Mouse (Mus musculus) stomach, embryonic 16.5 days (tissue): ENCODE results near the gene Aknad1. TPM values are rescaled to one million over a fixed set of nuclear protein-coding genes. Genes with fewer than 3 reads are reported as not detected.

ENCODE experiments used
- ATAC-seq: fragments of 200-750 bp; cut with Nextera tagmentation; 2 replicates; pipeline ENCODE4 v1.8.0; 2017; ENCODE audit warnings: moderate number of reproducible peaks, moderate TSS enrichment; ENCODE audit not compliant: insufficient read depth, low FRiP score
- H3K27ac ChIP-seq: fragments of 300-500 bp; sonication (generic); 2 replicates; pipeline ENCODE4 v1.5.1; 2014; ENCODE audit warnings: low read length
- H3K27me3 ChIP-seq: fragments of 300-500 bp; sonication (generic); 2 replicates; pipeline ENCODE4 v1.6.1; 2014; ENCODE audit warnings: low read length, control low read depth, mixed read lengths; ENCODE audit not compliant: control insufficient read depth, insufficient read depth
- H3K36me3 ChIP-seq: fragments of 300-500 bp; sonication (generic); 2 replicates; pipeline ENCODE4 v1.6.1; 2014; ENCODE audit warnings: low read length; ENCODE audit not compliant: control insufficient read depth, insufficient read depth
- H3K4me1 ChIP-seq: fragments of 300-500 bp; sonication (generic); 2 replicates; pipeline ENCODE4 v1.6.1; 2014; ENCODE audit warnings: low read length, control low read depth, mixed read lengths; ENCODE audit not compliant: control insufficient read depth, insufficient read depth
- H3K4me2 ChIP-seq: fragments of 300-500 bp; sonication (generic); 2 replicates; pipeline ENCODE4 v1.6.1; 2014; ENCODE audit warnings: low read depth, low read length, mixed read lengths
- H3K4me3 ChIP-seq: fragments of 300-500 bp; sonication (generic); replicated peaks from 2 replicates; pipeline ENCODE4 v1.5.1; 2014; ENCODE audit warnings: mild to moderate bottlenecking, low read length
- H3K9ac ChIP-seq: fragments of 300-500 bp; sonication (generic); 2 replicates; pipeline ENCODE4 v1.6.1; 2014; ENCODE audit warnings: low read length
- H3K9me3 ChIP-seq: fragments of 300-500 bp; sonication (generic); replicated peaks from 2 replicates; pipeline ENCODE4 v1.6.1; 2016; ENCODE audit warnings: low read length, control low read depth; ENCODE audit not compliant: control insufficient read depth
- WGBS: fragments of 180-500 bp; shearing (Covaris S2); extraction: QIAGEN DNeasy Blood & Tissue Kit; methylation state at CpG from one replicate; pipeline ENCODE4 v1.1.7; 2014; 5-methylcytosine and 5-hydroxymethylcytosine counted together
- polyA plus RNA-seq: library from polyadenylated mRNA; unstranded; fragments of >200 nt; fragmentation: Nextera tagmentation; extraction: Ambion mirVana; gene quantifications from 2 replicates; pipeline ENCODE4 v1.2.1, GENCODE M21; 2015

Aknad1 gene
- polyA plus RNA-seq, 1 experiment from 2014 or later, result 0.49 TPM

DNA sequence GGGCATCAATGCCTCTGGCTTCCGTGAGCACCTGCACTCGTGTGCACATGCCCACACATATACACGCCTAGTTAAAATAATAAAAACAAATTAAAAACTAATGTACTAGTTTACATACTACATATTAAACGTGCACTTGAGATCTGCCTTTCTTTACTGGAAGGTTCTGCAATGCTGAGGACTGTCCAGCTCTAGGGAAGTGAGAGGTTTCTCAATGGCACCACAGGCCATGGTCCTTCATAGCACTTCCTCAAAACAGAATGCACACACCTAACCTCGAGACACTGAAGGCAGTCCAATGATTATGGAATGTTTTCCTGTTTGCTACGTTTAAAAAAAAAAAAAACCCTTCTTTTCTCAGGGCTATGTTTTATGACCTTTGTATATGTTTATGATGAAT lies 58.3 kb downstream of the Aknad1 start:
- Histone ChIP-seq H3K4me1 (no peaks in the 10 kb centered on the region), H3K36me3 (peaks cover 25% of the 10 kb centered on the region), H3K27ac (no peak overlapping the region), H3K9ac (no peak overlapping the region), H3K9me3 (no peaks in the 10 kb centered on the region), H3K4me2 (no peak overlapping the region), H3K4me3 (no peak overlapping the region), H3K27me3 (no peaks in the 10 kb centered on the region)
- WGBS, result 83% methylated on average over 6 of the region's 6 CpGs
- no peak for ATAC-seq

DNA sequence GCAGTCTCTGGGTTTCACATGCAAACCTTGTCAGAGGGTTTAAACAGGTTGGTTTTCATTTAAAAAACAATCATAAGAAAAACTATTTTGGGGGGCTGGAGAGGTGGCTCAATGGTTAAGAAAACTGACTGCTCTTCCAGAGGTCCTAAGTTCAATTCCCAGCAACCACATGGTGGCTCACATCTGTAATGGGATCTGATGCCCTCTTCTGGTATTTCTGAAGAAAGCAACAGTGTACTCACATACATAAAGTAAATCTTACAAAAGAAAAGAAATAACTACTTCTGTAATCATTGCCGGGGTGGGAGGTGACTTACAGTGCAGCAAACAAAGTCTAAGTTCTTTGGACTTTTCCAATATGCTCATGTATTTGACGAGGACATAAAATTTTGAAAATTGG lies 58.9 kb downstream of the Aknad1 start:
- no peaks in the 10 kb centered on the region for H3K9me3 ChIP-seq
- H3K4me1 ChIP-seq, result no peaks in the 10 kb centered on the region
- H3K36me3 ChIP-seq, result peaks cover 28% of the 10 kb centered on the region
- no peaks in the 10 kb centered on the region for H3K27me3 ChIP-seq
- WGBS, result 82% methylated on average over 2 of the region's 2 CpGs
- no peak overlapping the region for H3K9ac ChIP-seq
- H3K4me2 ChIP-seq, result no peak overlapping the region
- no peak overlapping the region for H3K4me3 ChIP-seq
- no peak for ATAC-seq
- no peak overlapping the region for H3K27ac ChIP-seq

DNA sequence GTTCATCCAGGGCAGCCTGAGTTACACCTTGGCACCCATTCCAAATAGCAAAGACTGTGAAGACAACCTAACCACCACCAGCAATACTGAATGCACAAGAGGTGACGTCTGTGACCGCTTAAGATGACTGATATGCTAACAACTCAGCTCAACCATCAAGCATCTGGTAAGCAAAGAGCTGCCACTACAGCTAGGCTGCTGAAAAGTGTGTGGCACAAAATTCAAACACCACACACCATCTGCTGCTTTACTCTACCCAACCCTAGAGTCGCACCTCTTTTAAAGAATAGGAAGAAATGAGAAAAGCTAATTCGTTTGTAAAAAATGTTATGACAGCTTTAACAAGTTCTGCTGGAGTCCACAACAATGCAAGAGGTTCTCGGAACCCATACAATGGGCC lies 66.2 kb downstream of the Aknad1 start:
- H3K4me3 ChIP-seq, result no peak overlapping the region
- no peak for ATAC-seq
- H3K4me1 ChIP-seq, result no peaks in the 10 kb centered on the region
- no peaks in the 10 kb centered on the region for H3K27me3 ChIP-seq
- H3K27ac ChIP-seq, result no peak overlapping the region
- no peak overlapping the region for H3K9ac ChIP-seq
- no peaks in the 10 kb centered on the region for H3K9me3 ChIP-seq
- 90% methylated on average over 5 of the region's 5 CpGs for WGBS
- H3K4me2 ChIP-seq, result no peak overlapping the region
- H3K36me3 ChIP-seq, result peaks cover 15% of the 10 kb centered on the region

DNA sequence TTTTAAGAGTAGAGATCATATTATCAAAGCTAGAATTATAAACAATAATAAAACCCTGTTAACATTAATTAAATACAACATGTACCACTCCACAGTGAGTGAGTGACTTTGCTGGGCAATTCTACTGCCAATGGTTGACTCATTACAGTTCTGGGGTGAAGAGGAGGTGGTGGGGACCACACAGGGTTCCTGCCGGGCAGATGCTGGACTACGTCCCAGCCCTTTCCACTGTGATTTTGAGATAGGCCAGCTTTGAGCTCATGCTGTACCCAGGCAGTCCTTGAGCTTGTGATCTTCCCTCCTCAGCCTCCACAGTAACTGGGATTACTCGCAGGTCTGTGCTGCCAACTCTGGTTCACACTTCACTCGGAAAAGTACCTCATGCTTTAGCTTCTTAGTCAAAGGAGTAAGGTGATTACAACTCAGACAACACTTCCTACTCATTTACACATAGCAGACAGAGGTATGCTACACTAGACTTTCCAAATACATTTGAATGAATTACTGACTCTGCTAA lies 71.3 kb downstream of the Aknad1 start:
- no peaks in the 10 kb centered on the region for H3K9me3 ChIP-seq
- H3K36me3 ChIP-seq, result peaks cover 2% of the 10 kb centered on the region; the same call in 1 of the 2 replicates
- whole genome bisulfite sequencing, result 71% methylated on average over 4 of the region's 4 CpGs
- no peaks in the 10 kb centered on the region for H3K4me1 ChIP-seq
- no peak overlapping the region for H3K4me3 ChIP-seq
- no peak overlapping the region for H3K9ac ChIP-seq
- no peak overlapping the region for H3K4me2 ChIP-seq
- H3K27me3 ChIP-seq, result no peaks in the 10 kb centered on the region
- H3K27ac ChIP-seq, result no peak overlapping the region
- ATAC-seq, result no peak

GRCm38 (mm10) chr3:108815631-108816030 lies 76.2 kb downstream of the Aknad1 start:
- 60% methylated on average over 4 of the region's 4 CpGs for WGBS

DNA sequence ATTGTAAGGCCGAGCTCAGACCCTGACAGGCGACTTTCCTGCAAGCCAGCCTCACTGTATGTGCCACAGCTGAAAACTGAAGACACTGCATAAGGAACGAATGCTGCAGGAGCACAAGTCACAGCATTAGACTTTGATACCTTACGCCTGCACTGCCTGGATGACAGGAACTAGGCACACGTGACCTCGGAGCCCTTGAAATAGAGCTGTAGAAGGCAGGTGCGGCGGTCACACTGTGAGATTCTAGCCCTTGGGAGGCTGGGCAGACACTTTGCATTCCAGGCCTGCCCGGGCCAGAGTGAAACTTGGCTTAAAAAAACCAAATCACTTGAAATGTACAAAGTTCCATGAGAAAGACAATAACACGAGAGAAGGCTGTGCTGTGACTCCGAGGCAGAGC lies 91.0 kb downstream of the Aknad1 start:
- no peak overlapping the region; the same call in 1 of the 2 replicates for H3K27ac ChIP-seq
- no peak overlapping the region for H3K9ac ChIP-seq
- no peak overlapping the region for H3K4me3 ChIP-seq
- 0 out of 2 replicates have a peak, but pooled peaks cover 3% of the 10 kb centered on the region for H3K36me3 ChIP-seq
- H3K4me2 ChIP-seq, result no peak overlapping the region
- H3K27me3 ChIP-seq, result no peaks in the 10 kb centered on the region
- WGBS, result 78% methylated on average over 11 of the region's 11 CpGs
- no peaks in the 10 kb centered on the region for H3K9me3 ChIP-seq
- H3K4me1 ChIP-seq, result no peaks in the 10 kb centered on the region
- no peak for ATAC-seq

More at GRCm38 (mm10) chr3:108815631-108816030, 76.2 kb downstream of the Aknad1 start:
- peaks cover 10% of the 10 kb centered on the region for H3K36me3 ChIP-seq
- no peak overlapping the region for H3K27ac ChIP-seq
- H3K9me3 ChIP-seq, result no peaks in the 10 kb centered on the region
- H3K27me3 ChIP-seq, result no peaks in the 10 kb centered on the region
- no peaks in the 10 kb centered on the region for H3K4me1 ChIP-seq
- H3K9ac ChIP-seq, result no peak overlapping the region
- ATAC-seq, result no peak
- no peak overlapping the region for H3K4me3 ChIP-seq
- no peak overlapping the region for H3K4me2 ChIP-seq

GRCm38 (mm10) chr3:108831750-108832149 lies 92.3 kb downstream of the Aknad1 start:
- ATAC-seq, result no peak
- Histone ChIP-seq H3K36me3 (no peaks in the 10 kb centered on the region), H3K27me3 (no peaks in the 10 kb centered on the region), H3K4me1 (no peaks in the 10 kb centered on the region), H3K9ac (no peak overlapping the region), H3K4me2 (no peak overlapping the region), H3K27ac (no peak overlapping the region), H3K4me3 (no peak overlapping the region), H3K9me3 (no peaks in the 10 kb centered on the region)
- 89% methylated on average over 6 of the region's 6 CpGs for WGBS

Other genes starting within 250 kb of the Aknad1 start
- not detected in 2 replicates for gene 1700013F07Rik, start 205.5 kb upstream of the Aknad1 start, polyA plus RNA-seq
- 35.4 and 36.3 TPM in 2 replicates for gene 5330417C22Rik, start 203.1 kb upstream of the Aknad1 start, polyA plus RNA-seq
- 45.6 and 47.3 TPM in 2 replicates for gene Tmem167b, start 177.2 kb upstream of the Aknad1 start, polyA plus RNA-seq
- 47.1 and 47.7 TPM in 2 replicates for gene Taf13, start 168.0 kb upstream of the Aknad1 start, polyA plus RNA-seq
- gene Wdr47, start 148.4 kb upstream of the Aknad1 start, polyA plus RNA-seq, result 14.3 and 14.9 TPM in 2 replicates
- 74.3 and 81.4 TPM in 2 replicates for gene Clcc1, start 85.7 kb upstream of the Aknad1 start, polyA plus RNA-seq
- gene Gpsm2, start 17.3 kb upstream of the Aknad1 start, polyA plus RNA-seq, result 51.3 and 57.7 TPM in 2 replicates
- gene Stxbp3, start 100.9 kb downstream of the Aknad1 start, polyA plus RNA-seq, result 44.6 and 51.0 TPM in 2 replicates
- gene Fndc7, start 150.3 kb downstream of the Aknad1 start, polyA plus RNA-seq, result 0.20 and 0.40 TPM in 2 replicates
- gene Prpf38b, start 172.1 kb downstream of the Aknad1 start, polyA plus RNA-seq, result 66.0 and 69.4 TPM in 2 replicates
- gene Henmt1, start 200.2 kb downstream of the Aknad1 start, polyA plus RNA-seq, result 0.49 and 0.55 TPM in 2 replicates
- not detected in 2 replicates for gene Gm9857, start 200.8 kb downstream of the Aknad1 start, polyA plus RNA-seq